Mouse (Mus musculus) left cerebral cortex, adult 2 months (tissue): ENCODE results near the gene Gm12185. TPM values are rescaled to one million over a fixed set of nuclear protein-coding genes. Genes with fewer than 3 reads are reported as not detected.

Source experiments
- DNase-seq, 2 experiments: peaks; one replicate each; pipeline ENCODE4 v3.0.0; 2021 to 2022; ENCODE audit warnings: low spot score in 2 of 2, mixed read lengths in 1 of 2; ENCODE audit errors: extremely low spot score in 1 of 2
- H3K27ac ChIP-seq: fragments of 200-600 bp; 2 replicates; pipeline ENCODE4 v1.8.1; 2022
- H3K4me3 ChIP-seq: fragments of 200-600 bp; 2 replicates; pipeline ENCODE4 v1.8.1; 2022
- CTCF ChIP-seq: fragments of 200-600 bp; IDR thresholded peaks from 2 replicates; pipeline ENCODE4 v1.8.1; 2022; ENCODE audit warnings: antibody characterized with exemption, mild to moderate bottlenecking, moderate library complexity
- intact Hi-C: fragments of 180-260 bp; cut with DNase I; formaldehyde crosslinking; loops from one replicate; pipeline ENCODE4 v1.15.1; 2025
- total RNA-seq, 2 experiments: library from RNA; stranded (reverse); gene quantifications; 2 replicates each; pipeline ENCODE4 v1.2.3; 2021

Gene Gm12185
- total RNA-seq, 2 experiments from 2014 or later: 0.21 to 0.27 TPM

- intact Hi-C loops: no loop called here
- TF ChIP-seq CTCF: no peak
- no peak for DNase-seq
- Histone ChIP-seq H3K4me3 (no peak overlapping the region), H3K27ac (no peak overlapping the region)
Measured at GRCm38 (mm10) chr11:48866481-48866880, 125.5 kb downstream of the Gm12185 start.

- Histone ChIP-seq H3K27ac (no peak overlapping the region), H3K4me3 (no peak overlapping the region)
- TF ChIP-seq CTCF: no peak
- intact Hi-C loops: no loop called here
- DNase-seq: no peak
Measured at GRCm38 (mm10) chr11:48863808-48864207, 128.2 kb downstream of the Gm12185 start.

GRCm38 (mm10) chr11:48862784-48863319 lies 129.2 kb downstream of the Gm12185 start:
- intact Hi-C loops: no loop called here
- TF ChIP-seq CTCF: no peak
- Histone ChIP-seq H3K4me3 (no peak overlapping the region), H3K27ac (no peak overlapping the region)
- no peak for DNase-seq

- no peak for DNase-seq
- Histone ChIP-seq H3K4me3 (peak overlapping the region; percentile 51), H3K27ac (no peak overlapping the region; the same call in 1 of the 2 replicates)
Measured at GRCm38 (mm10) chr11:48859014-48859413, 133.0 kb downstream of the Gm12185 start.

More at GRCm38 (mm10) chr11:48859014-48859413, 133.0 kb downstream of the Gm12185 start:
- intact Hi-C loops: loop anchor here (1.0 to 5.0 kb wide), 2 partner anchors 69 to 388 kb away; no protein-coding TSS in a partner anchor
- TF ChIP-seq CTCF: peak; percentile 86

Other genes starting within 250 kb of the Gm12185 start
- 100 to 1,000 TPM; 218 to 220 TPM for gene Rack1, start 191.9 kb downstream of the Gm12185 start, total RNA-seq
- 10 to 100 TPM; 61.7 to 67.7 TPM for gene Trim41, start 174.9 kb downstream of the Gm12185 start, total RNA-seq
- 1 to 10 TPM; 2.4 to 3.3 TPM for gene Trim7, start 166.1 kb downstream of the Gm12185 start, total RNA-seq
- gene Gm12184, start 165.6 kb downstream of the Gm12185 start, total RNA-seq: 1 to 10 TPM; 1.1 to 2.6 TPM
- gene Irgm1, start 120.5 kb downstream of the Gm12185 start, total RNA-seq: 1 to 10 TPM; 5.5 to 5.6 TPM
- under 1 TPM; 0.18 to 0.33 TPM for gene Gm5431, start 90.0 kb downstream of the Gm12185 start, total RNA-seq
- gene Psme2b, start 46.0 kb downstream of the Gm12185 start, total RNA-seq: 1 to 10 TPM in 1 of 2 experiments, not detected in 1; 1.5 TPM
- gene Olfr56, start 13.3 kb downstream of the Gm12185 start, total RNA-seq: not detected
- 1 to 10 TPM in 1 of 2 experiments, under 1 TPM in 1; 0.87 to 1.1 TPM for gene 9930111J21Rik1, start 12.8 kb downstream of the Gm12185 start, total RNA-seq
- under 1 TPM in 1 of 2 experiments, not detected in 1; 0.84 TPM for gene Tgtp1, start 1.9 kb upstream of the Gm12185 start, total RNA-seq
- gene 9930111J21Rik2, start 59.0 kb upstream of the Gm12185 start, total RNA-seq: 1 to 10 TPM; 1.6 to 1.8 TPM
- gene Tgtp2, start 72.0 kb upstream of the Gm12185 start, total RNA-seq: under 1 TPM in 1 of 2 experiments, not detected in 1; 0.50 TPM
- gene Ifi47, start 84.4 kb upstream of the Gm12185 start, total RNA-seq: under 1 TPM; 0.45 to 0.68 TPM
- not detected for gene Olfr1396, start 122.6 kb upstream of the Gm12185 start, total RNA-seq
- not detected for gene Olfr1395, start 150.0 kb upstream of the Gm12185 start, total RNA-seq
- gene Olfr1394, start 162.2 kb upstream of the Gm12185 start, total RNA-seq: not detected
- not detected for gene Btnl9, start 194.9 kb upstream of the Gm12185 start, total RNA-seq
- gene Zfp62, start 211.1 kb upstream of the Gm12185 start, total RNA-seq: 10 to 100 TPM; 53.1 to 58.1 TPM